Mouse (Mus musculus) embryonic fibroblast, embryonic 13.5 days (primary cell): ENCODE data around the gene Adgrg3. TPM values are rescaled to one million over a fixed set of nuclear protein-coding genes. Genes with fewer than 3 reads are reported as not detected.

Experiments used
- H3K27ac ChIP-seq: 2 replicates; pipeline ENCODE4 v1.5.1; 2012; ENCODE audit warnings: low read length, control low read depth, inconsistent platforms; ENCODE audit not compliant: insufficient read depth
- H3K4me1 ChIP-seq: 2 replicates; pipeline ENCODE4 v1.6.1; 2011; ENCODE audit warnings: low read length; ENCODE audit not compliant: control insufficient read depth, insufficient read depth
- H3K4me3 ChIP-seq: 2 replicates; pipeline ENCODE4 v1.5.1; 2011; ENCODE audit warnings: mild to moderate bottlenecking, control low read depth, low read length; ENCODE audit not compliant: insufficient read depth
- CTCF ChIP-seq: IDR thresholded peaks from 2 replicates; pipeline ENCODE4 v1.5.1; 2011; ENCODE audit warnings: mild to moderate bottlenecking, control low read depth, low read length, moderate library complexity, borderline replicate concordance; ENCODE audit not compliant: insufficient read depth
- POLR2A ChIP-seq: IDR thresholded peaks from 2 replicates; pipeline ENCODE4 v1.6.1; 2011; ENCODE audit warnings: low read depth, mild to moderate bottlenecking, control low read depth, low read length, moderate library complexity
- polyA plus RNA-seq: library from polyadenylated mRNA; stranded (reverse); fragments of >200 nt; gene quantifications from 2 replicates; pipeline ENCODE4 v1.2.4, GENCODE M21; 2011; ENCODE audit warnings: low read depth; ENCODE audit not compliant: missing spikeins, insufficient read length

Gene Adgrg3
- polyA plus RNA-seq, 1 experiment, result not detected

DNA sequence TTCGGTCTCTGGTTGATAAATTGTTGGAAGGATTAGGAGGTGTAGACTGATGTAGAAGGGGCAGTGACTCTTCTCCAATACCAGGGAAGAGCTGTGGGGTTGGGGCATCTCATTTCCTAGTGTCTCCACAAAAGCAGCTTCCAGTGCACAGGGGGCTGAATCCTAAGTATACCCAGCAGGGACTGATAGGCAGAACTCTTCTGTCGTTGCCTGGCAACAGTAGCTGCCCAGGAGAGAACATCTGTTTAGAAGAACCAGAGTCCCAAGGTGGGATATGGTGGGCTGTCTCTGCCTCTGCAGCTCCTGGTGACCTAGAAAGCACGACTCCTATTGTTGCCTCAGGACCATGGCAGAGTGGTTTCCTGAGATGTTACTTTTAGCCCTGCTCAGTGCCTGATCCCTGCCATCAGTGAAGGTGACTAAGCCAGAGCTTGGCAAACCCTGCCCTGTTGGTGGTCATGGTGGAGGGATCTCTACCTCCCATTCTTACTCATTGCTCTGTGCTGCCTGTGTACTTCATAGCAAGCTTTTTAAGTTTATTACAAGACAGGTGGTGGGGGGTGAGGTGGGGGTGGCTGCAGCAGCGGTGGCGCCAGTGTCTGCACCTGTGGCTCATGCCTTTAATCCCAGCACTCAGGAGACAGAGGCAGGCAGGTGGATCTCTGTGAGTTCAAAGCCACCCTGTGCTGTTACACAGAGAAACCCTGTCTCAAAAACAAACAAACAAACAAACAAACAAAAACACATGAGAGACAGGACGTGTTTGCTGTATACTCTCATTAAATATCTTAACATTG is 30.6 kb downstream of the Adgrg3 start:
- Histone ChIP-seq H3K27ac (no peak overlapping the region), H3K4me1 (no peaks in the 10 kb centered on the region), H3K4me3 (no peak overlapping the region)
- TF ChIP-seq POLR2A (no peak), CTCF (no peak)

DNA sequence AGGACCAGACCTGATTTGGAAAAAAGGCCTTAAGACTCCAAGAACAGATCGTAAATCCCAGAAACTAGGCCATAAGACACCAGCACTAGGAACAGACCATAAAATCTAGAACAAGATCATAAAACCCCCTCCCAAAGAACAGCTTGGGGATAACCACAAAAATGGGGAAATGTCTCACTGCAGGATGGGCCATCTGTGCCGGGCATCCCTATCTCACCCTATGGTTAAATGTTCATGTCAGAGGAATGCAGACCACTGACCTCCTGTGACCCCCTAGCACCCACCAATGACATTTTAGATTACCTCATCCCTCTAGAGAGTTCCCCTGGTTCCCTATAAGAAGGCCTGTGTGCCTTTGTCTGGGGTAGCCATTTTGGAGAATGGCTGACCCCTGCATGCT is 32.1 kb downstream of the Adgrg3 start:
- Histone ChIP-seq H3K4me1 (no peaks in the 10 kb centered on the region), H3K27ac (no peak overlapping the region), H3K4me3 (no peak overlapping the region)
- TF ChIP-seq POLR2A (no peak), CTCF (no peak)

DNA sequence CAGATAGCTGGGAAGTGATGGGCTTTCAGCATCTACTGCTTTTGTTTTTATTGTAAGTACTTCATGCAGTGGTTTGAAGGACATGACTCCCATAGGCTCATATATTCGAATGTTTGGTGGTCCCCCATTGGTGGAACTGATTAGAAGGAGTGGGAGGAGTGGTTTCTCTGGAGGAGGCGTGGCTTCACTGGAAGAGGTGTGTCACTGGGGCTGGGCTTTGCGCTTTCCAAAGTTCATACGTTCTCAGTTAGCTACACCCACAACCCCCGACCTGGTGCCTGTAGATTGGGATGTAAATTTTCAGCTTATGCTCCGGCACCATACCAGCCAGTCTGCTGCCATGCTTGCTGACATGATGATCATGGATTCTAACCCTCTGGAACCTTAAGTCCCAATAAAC is 36.9 kb downstream of the Adgrg3 start:
- Histone ChIP-seq H3K4me3 (no peak overlapping the region), H3K27ac (no peak overlapping the region), H3K4me1 (no peaks in the 10 kb centered on the region)
- no peak for TF ChIP-seq CTCF
- TF ChIP-seq POLR2A, result no peak

DNA sequence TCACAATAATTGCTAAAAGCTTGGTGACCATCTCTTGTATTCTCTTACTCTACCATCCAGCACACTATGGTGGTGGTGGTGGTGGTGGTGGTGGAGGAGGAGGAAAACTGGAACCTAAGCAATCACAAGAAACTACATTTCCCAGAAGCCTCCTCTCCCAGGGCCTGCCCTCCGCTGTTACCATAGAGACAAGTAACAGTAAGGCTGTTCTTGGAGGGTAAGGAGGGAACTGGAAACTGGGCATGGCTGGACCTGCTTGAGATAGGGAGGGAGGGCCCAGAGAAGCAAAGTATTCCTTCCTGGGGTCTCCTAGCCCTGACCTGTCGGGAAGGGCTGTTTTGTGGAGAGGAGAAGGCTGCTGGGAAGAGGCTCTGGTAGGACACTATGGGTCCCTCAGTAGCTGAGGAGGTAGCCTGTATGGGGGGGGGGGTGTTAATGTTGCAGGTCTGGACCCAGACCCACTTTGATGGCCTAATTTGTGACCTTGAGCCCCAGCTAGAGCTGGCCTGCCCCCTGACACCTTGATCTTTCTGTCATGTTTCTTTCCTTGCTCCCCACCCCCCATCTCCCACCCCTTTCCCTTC is 37.5 kb downstream of the Adgrg3 start, which contains the start of gene Drc7:
Gene Drc7, plus strand, starts transcription at position 177 of the 584 bp plus-strand sequence.
- H3K4me1 ChIP-seq, result no peaks in the 10 kb centered on the region
- H3K4me3 ChIP-seq, result no peak within 1 kb of the TSS
- no peak within 1 kb of the TSS for H3K27ac ChIP-seq
- no peak for TF ChIP-seq CTCF
- TF ChIP-seq POLR2A, result no peak

DNA sequence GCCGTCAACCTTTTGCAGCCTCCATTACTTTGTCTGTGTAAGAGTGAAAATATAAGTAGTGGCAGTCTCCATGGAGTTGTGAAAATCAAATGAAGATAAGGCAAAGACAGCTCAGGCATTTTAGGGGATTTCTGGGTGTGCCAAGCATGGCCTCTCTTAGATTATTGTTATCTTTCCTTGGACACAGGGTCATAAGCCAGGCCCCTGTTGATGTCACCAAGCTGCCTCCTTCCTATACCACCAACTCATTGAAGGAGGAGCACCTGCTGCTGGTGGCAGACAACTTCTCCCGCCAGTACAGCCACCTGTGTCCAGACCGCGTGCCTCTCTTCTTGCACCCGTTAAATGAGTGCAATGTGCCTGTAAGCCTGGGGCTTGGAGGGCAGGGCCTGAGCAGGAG is 38.9 kb downstream of the Adgrg3 start:
- H3K27ac ChIP-seq, result no peak overlapping the region
- no peak for TF ChIP-seq CTCF
- no peak for TF ChIP-seq POLR2A
- H3K4me3 ChIP-seq, result no peak overlapping the region
- no peaks in the 10 kb centered on the region for H3K4me1 ChIP-seq

DNA sequence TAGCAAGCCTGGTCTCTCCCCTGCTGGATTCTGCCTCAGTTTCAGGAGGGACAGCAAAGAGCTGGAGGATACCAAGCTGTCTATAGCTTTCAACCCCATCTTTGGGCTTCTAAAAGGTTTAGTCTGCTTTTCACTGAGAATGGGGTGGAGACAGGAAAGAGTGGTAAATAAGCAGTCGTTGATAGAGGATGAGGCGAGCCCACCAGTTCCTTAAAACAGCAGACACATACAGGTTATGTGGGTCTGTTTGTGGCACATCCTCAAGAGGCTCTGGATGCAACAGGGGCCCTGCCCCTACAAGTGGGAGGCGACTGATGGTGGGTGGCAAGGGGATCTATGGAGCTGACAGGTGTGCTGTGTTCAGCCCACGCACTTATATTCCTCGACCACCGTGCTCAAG is 41.2 kb downstream of the Adgrg3 start:
- Histone ChIP-seq H3K4me3 (no peak overlapping the region), H3K27ac (no peak overlapping the region), H3K4me1 (no peaks in the 10 kb centered on the region)
- TF ChIP-seq POLR2A (no peak), CTCF (no peak)

DNA sequence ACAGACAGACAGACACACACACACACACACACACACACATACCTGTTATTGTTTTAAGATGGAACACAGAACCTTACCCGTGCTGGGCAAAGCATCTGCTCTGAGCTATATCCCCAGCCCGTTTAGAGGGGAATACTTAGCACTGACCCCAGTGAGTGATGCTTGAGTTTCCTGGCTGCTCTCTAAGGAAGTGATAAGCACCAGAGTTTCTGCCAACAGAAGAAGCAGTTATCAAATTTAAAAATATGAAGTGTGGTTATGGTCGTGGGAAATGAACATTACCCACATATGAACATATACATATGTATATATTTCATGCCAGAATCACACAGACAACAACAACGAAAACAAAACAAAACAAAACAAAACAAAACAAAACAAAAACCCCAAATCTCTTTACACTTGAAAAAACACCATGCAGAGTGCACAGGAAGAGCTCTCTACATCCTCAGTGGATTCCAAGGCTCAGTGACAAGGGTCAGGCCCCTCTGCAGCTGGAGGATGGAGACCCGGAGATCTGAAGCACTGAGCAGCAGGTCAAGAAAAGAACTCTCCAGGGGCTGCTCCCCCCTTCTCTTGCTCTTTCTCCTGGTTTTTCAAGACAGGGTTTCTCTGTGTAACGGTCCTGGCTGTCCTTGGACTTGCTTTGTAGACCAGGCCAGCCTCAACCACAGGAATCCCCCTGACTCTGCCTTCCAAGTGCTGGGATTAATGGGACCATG is 42.5 kb downstream of the Adgrg3 start:
- H3K4me3 ChIP-seq, result no peak overlapping the region
- H3K27ac ChIP-seq, result no peak overlapping the region
- no peaks in the 10 kb centered on the region for H3K4me1 ChIP-seq
- TF ChIP-seq POLR2A, result no peak
- TF ChIP-seq CTCF, result no peak

DNA sequence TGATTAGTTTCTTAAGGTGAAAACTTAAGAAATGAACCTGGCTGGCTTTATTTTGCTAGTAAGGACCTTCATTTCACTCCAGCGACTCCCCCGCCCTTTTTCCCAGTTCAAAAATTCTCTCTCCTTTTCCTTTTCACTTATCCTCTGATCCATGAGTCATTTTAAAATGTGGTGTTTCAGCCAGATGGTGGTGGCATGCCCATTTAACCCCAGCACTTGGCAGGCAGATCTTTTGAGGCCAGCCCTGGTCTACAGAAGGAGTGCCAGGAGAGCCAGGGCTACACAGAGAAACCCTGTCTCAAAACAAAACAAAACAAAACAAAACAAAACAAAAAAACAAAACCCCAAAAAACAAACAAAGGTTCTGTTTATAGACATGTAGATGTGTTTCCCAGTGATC is 47.0 kb downstream of the Adgrg3 start:
- Histone ChIP-seq H3K4me1 (no peaks in the 10 kb centered on the region), H3K27ac (no peak overlapping the region), H3K4me3 (no peak overlapping the region)
- TF ChIP-seq POLR2A (no peak), CTCF (no peak)

DNA sequence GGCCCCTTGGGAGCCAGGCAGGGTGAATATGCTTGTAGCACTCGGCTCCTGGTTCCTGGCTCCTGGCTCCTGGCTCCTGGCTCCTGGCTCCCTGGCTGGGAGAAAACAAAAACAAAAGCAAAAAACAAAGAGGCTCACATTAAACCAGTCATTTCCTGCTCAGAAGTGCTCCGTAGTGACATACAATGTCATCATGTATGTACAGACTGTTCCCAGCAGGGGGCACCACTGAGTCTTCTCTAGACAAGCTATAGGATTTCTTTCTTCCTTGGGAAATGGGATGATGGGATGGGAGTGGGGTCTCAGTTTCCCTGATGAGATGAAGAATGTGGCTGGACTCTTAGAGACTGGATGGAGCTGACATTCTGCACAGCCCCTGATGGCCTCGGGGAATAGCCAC is 50.1 kb downstream of the Adgrg3 start:
- H3K4me1 ChIP-seq, result no peaks in the 10 kb centered on the region
- no peak overlapping the region for H3K4me3 ChIP-seq
- TF ChIP-seq CTCF (no peak), POLR2A (no peak)
- H3K27ac ChIP-seq, result no peak overlapping the region

DNA sequence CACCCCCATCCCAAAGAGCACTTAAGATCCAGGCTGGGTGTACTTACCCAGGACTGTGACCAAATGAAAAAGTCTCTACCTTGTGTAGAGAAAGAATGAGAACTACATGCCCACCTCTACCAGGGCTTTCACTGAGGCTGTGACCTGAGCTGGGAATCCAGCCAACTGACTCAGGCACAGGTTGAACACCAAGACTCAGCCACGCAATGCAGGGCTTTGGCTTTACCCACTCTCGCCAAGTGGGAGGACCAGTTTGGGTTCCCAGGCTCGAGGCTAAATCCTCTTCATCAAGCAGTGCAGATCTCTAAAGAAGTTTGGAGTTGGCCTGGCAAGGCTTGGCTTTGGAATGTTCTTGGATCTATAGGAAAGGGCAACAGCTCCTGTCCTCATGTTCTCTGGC is 58.0 kb downstream of the Adgrg3 start:
- TF ChIP-seq CTCF (no peak), POLR2A (no peak)
- no peak overlapping the region for H3K27ac ChIP-seq
- no peaks in the 10 kb centered on the region for H3K4me1 ChIP-seq
- H3K4me3 ChIP-seq, result no peak overlapping the region
